Mouse (Mus musculus) hindbrain, postnatal 0 days (tissue): ENCODE measurements around the gene Tdrd6. TPM values are rescaled to one million over a fixed set of nuclear protein-coding genes. Genes with fewer than 3 reads are reported as not detected.
A peak's percentile ranks its signal among the peaks of the same experiment; 100 is the strongest.

Source experiments
- ATAC-seq: fragments of 200-750 bp; cut with Nextera tagmentation; 2 replicates; pipeline ENCODE4 v1.8.0; 2017; ENCODE audit warnings: mild to moderate bottlenecking, moderate TSS enrichment, moderate library complexity
- DNase-seq: peaks from one replicate; pipeline ENCODE4 v3.0.0-alpha.2; 2015; ENCODE audit warnings: low spot score
- H3K27ac ChIP-seq: fragments of 300-500 bp; sonication (generic); 2 replicates; pipeline ENCODE4 v1.5.1; 2014; ENCODE audit warnings: mild to moderate bottlenecking
- H3K27me3 ChIP-seq: fragments of 300-500 bp; sonication (generic); 2 replicates; pipeline ENCODE4 v1.6.1; 2014; ENCODE audit warnings: low read length, mixed read lengths; ENCODE audit not compliant: insufficient read depth
- H3K36me3 ChIP-seq: fragments of 300-500 bp; sonication (generic); 2 replicates; pipeline ENCODE4 v1.6.1; 2014; ENCODE audit warnings: low read length, mixed read lengths; ENCODE audit not compliant: insufficient read depth
- H3K4me1 ChIP-seq: fragments of 300-500 bp; sonication (generic); 2 replicates; pipeline ENCODE4 v1.6.1; 2014; ENCODE audit warnings: antibody characterized with exemption, low read length, mixed read lengths; ENCODE audit not compliant: insufficient read depth
- H3K4me2 ChIP-seq: fragments of 300-500 bp; sonication (generic); 2 replicates; pipeline ENCODE4 v1.6.1; 2014; ENCODE audit warnings: low read depth, mild to moderate bottlenecking, low read length, moderate library complexity, mixed read lengths
- H3K4me3 ChIP-seq: fragments of 300-500 bp; sonication (generic); 2 replicates; pipeline ENCODE4 v1.5.1; 2014; ENCODE audit warnings: low read length
- H3K9ac ChIP-seq: fragments of 300-500 bp; sonication (generic); replicated peaks from 2 replicates; pipeline ENCODE4 v1.6.1; 2014; ENCODE audit warnings: mild to moderate bottlenecking, low read length, moderate library complexity, mixed read lengths
- H3K9me3 ChIP-seq: fragments of 300-500 bp; sonication (generic); 2 replicates; pipeline ENCODE4 v1.6.1; 2016; ENCODE audit warnings: low read length, mixed read lengths
- CTCF ChIP-seq: IDR thresholded peaks from 2 replicates; pipeline ENCODE4 v1.5.1; 2016; ENCODE audit warnings: antibody characterized with exemption, control low read depth, low read depth
- WGBS: fragments of 180-500 bp; shearing (Covaris S2); extraction: QIAGEN DNeasy Blood & Tissue Kit; methylation state at CpG from one replicate; pipeline ENCODE4 v1.1.7; 2014; 5-methylcytosine and 5-hydroxymethylcytosine counted together
- polyA plus RNA-seq: library from polyadenylated mRNA; unstranded; fragments of >200 nt; fragmentation: Nextera tagmentation; extraction: Ambion mirVana; gene quantifications from 2 replicates; pipeline ENCODE4 v1.2.1, GENCODE M21; 2015
- total RNA-seq: library from RNA; depleted of rRNA; stranded (reverse); fragments of >200 nt; gene quantifications from 2 replicates; pipeline ENCODE4 v1.2.3, GENCODE M21; 2014; rRNA removed

Gene Tdrd6
- total RNA-seq (1.6 and 3.5 TPM in 2 replicates), polyA plus RNA-seq (0.43 and 0.79 TPM in 2 replicates)

- H3K4me3 ChIP-seq = peak within 1 kb of the TSS; percentile 43
- peaks cover 15% of the 10 kb centered on the region for H3K27me3 ChIP-seq
- no peak within 1 kb of the TSS for H3K27ac ChIP-seq
- H3K9ac ChIP-seq = peak within 1 kb of the TSS; percentile 52
- WGBS = 3% methylated on average over 81 of the region's 83 CpGs
- TF ChIP-seq CTCF = no peak
- peak within 1 kb of the TSS; percentile 61 for H3K4me2 ChIP-seq
- DNase-seq (peak; percentile 32), ATAC-seq (peak; percentile 69)
- no peaks in the 10 kb centered on the region for H3K36me3 ChIP-seq
- peaks cover 12% of the 10 kb centered on the region for H3K4me1 ChIP-seq
- no peaks in the 10 kb centered on the region for H3K9me3 ChIP-seq
Measured at GRCm38 (mm10) chr17:43629496-43630426, at the start of gene Tdrd6. Gene Tdrd6, minus strand, starts transcription at chr17:43630299.

DNA sequence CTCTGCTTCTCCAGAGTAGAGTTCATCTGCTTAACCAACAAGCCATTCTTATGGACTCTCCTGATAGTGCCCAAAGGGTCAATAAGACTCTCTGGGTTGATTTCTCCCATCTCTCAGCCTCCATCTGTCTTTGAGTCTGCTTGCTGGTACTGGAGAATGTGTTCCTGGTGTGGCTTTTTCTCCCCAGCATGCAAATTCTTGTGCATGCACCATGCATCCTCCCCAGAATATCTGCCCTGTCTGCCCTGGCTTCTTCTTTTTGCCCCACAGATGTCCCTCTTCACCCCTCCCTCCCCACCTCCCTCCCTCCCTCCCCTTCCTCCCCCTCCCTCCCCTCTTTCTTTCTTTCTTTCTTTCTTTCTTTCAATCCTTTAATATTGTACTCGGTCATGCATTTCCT is 47.2 kb upstream of the Tdrd6 start:
- ATAC-seq (no peak), DNase-seq (no peak)
- Histone ChIP-seq H3K4me1 (no peaks in the 10 kb centered on the region), H3K4me2 (no peak overlapping the region), H3K27ac (no peak overlapping the region), H3K4me3 (no peak overlapping the region), H3K9me3 (no peaks in the 10 kb centered on the region), H3K36me3 (no peaks in the 10 kb centered on the region), H3K9ac (no peak overlapping the region), H3K27me3 (no peaks in the 10 kb centered on the region)
- no peak for TF ChIP-seq CTCF
- WGBS = 16% methylated on average over 1 of the region's 1 CpGs

DNA sequence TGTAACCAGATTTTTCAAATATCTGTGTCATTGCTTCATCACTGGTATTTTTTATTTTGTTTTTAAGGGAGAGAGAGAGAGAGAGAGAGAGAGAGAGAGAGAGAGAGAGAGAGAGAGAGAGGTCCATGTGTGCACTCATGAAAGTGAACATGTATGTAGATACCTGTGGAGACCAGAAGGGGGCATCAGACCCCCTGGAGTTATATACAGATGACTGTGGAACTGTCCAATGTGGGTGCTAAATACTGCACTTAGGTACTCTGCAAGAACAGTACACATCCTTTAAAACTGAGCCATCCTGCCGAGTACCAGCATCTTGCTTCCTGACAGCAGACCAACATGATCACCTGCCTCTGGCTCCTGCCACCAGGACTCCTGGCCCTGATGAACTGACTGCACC is 46.1 kb upstream of the Tdrd6 start:
- no peak overlapping the region for H3K9ac ChIP-seq
- H3K27me3 ChIP-seq = no peaks in the 10 kb centered on the region
- WGBS = 100% methylated on average over 1 of the region's 1 CpGs
- no peaks in the 10 kb centered on the region for H3K9me3 ChIP-seq
- H3K4me2 ChIP-seq = no peak overlapping the region
- DNase-seq (no peak), ATAC-seq (no peak)
- no peaks in the 10 kb centered on the region for H3K4me1 ChIP-seq
- no peak overlapping the region for H3K4me3 ChIP-seq
- H3K27ac ChIP-seq = no peak overlapping the region
- no peaks in the 10 kb centered on the region for H3K36me3 ChIP-seq
- no peak for TF ChIP-seq CTCF

DNA sequence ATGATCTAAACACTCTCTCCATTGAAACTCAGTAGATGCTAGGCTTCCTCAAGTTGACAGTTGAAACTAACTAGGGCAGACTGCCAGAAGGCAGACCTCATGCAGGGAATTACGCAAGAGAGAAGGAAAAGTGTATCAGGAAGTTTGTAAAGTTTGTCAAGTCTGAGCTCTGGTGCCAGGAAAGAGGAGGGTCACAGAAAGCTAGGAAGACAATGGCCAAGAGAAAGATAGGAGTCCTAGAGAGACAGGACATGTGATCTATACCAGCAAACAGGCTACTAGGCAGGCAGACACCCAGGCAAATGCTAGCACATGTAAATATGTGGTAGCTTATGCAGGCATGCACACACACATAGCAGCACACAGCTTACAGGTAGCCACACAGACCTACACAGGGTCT is 45.1 kb upstream of the Tdrd6 start:
- H3K4me3 ChIP-seq = no peak overlapping the region
- no peak for TF ChIP-seq CTCF
- H3K27ac ChIP-seq = no peak overlapping the region
- no peak overlapping the region for H3K4me2 ChIP-seq
- H3K4me1 ChIP-seq = no peaks in the 10 kb centered on the region
- DNase-seq (no peak), ATAC-seq (no peak)
- H3K9me3 ChIP-seq = no peaks in the 10 kb centered on the region
- H3K9ac ChIP-seq = no peak overlapping the region
- H3K36me3 ChIP-seq = no peaks in the 10 kb centered on the region
- 39% methylated on average over 1 of the region's 1 CpGs for WGBS
- H3K27me3 ChIP-seq = no peaks in the 10 kb centered on the region

DNA sequence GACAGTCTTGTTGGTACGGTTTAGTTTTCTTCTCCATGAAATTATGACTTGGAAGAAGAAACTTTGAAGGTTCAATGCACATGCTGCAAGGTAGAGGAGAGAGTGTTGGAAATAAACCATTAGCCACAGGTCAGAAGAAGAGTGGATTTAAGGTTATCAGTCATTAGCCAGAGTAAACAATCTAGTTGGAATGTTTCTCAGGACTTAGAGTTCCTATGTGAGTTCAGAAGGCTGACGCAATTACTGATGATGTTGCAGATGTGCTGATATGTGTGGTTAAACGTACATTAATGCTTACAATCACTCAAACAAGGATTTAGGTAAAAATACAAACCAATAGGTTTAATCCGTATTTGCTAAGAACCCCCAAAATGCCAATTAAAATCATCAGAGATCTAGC is 41.8 kb upstream of the Tdrd6 start:
- no peaks in the 10 kb centered on the region for H3K9me3 ChIP-seq
- no peaks in the 10 kb centered on the region for H3K27me3 ChIP-seq
- no peak for ATAC-seq
- no peak overlapping the region for H3K4me3 ChIP-seq
- no peaks in the 10 kb centered on the region for H3K36me3 ChIP-seq
- WGBS = 95% methylated on average over 4 of the region's 4 CpGs
- H3K4me2 ChIP-seq = no peak overlapping the region
- no peak overlapping the region for H3K27ac ChIP-seq
- DNase-seq = no peak
- H3K9ac ChIP-seq = no peak overlapping the region
- no peak for TF ChIP-seq CTCF
- H3K4me1 ChIP-seq = no peaks in the 10 kb centered on the region

DNA sequence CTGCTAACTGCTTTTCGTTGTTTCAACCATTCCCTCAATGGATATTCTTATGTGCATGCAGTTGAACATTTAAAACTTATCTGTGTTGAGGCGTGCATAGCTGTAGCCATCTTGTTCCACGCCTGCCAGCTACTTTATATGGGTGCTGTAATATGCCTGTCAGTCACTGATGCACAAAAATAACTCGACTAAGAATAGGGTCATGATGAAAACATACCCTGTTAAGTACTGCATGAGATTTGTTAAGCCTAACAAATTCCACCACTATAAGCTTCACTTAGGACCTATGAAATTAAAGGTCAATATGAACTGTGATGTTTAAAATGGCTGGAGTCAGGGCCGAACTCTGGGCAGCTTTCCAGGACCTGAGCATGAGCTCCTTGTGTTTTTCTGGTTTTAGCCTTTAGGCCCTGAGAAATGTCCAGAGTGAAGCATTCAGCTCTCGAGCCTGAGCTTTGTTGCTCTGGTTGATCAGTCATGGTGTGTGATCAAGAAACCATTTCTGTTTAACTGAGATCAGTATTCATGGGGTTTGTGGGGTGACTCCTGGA is 39.1 kb upstream of the Tdrd6 start:
- H3K9me3 ChIP-seq = no peaks in the 10 kb centered on the region
- TF ChIP-seq CTCF = no peak
- H3K4me2 ChIP-seq = peak overlapping the region; percentile 83; the same call in 1 of the 2 replicates
- H3K9ac ChIP-seq = no peak overlapping the region
- no peak overlapping the region for H3K27ac ChIP-seq
- 58% methylated on average over 6 of the region's 6 CpGs for WGBS
- ATAC-seq (no peak), DNase-seq (no peak)
- H3K4me3 ChIP-seq = no peak overlapping the region
- H3K4me1 ChIP-seq = peaks cover 10% of the 10 kb centered on the region; the same call in 1 of the 2 replicates
- no peaks in the 10 kb centered on the region for H3K27me3 ChIP-seq
- no peaks in the 10 kb centered on the region for H3K36me3 ChIP-seq
